Mouse (Mus musculus) inflammation-experienced regulatory T-cells, adult 6 months (primary cell): ENCODE results near the gene Pdpr. TPM values are rescaled to one million over a fixed set of nuclear protein-coding genes. Genes with fewer than 3 reads are reported as not detected.
A peak's percentile ranks its signal among the peaks of the same experiment; 100 is the strongest.
"Not testable (repeated sequence)": the region's sequence is repeated elsewhere in the genome, so short reads cannot be mapped to it uniquely, and the experiment has no call there.

ENCODE experiments used
- ATAC-seq: one replicate; pipeline ENCODE4 v1.8.0; 2017
- polyA plus RNA-seq, 3 experiments: library from polyadenylated mRNA; unstranded; fragments of 100-300 nt; shearing (Covaris generic); gene quantifications; one replicate each; pipeline ENCODE4 v1.2.1; 2017

Pdpr gene
- polyA plus RNA-seq, 3 experiments from 2014 or later, result 7.0 to 9.7 (median 8.7) TPM

DNA sequence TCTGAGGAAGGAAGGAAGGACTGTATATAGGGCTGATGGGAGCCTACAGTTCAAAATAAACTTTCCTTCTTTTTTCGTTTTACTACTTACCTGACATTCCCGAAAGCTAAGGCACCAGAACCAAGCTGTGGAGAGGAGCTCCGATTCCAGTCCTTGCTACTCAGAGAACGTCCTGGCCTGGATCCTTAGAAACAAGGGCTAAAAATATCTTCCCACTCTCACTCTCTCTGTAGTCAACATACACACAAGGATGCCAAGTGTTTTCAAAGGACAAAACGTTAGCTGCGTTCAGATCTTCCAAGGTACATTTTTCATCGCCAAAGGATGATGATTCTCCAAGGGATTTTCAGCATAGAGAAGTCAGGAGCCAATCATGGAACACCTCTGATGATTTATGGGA lies 2.7 kb upstream of the Pdpr start:
- ATAC-seq, result no peak

DNA sequence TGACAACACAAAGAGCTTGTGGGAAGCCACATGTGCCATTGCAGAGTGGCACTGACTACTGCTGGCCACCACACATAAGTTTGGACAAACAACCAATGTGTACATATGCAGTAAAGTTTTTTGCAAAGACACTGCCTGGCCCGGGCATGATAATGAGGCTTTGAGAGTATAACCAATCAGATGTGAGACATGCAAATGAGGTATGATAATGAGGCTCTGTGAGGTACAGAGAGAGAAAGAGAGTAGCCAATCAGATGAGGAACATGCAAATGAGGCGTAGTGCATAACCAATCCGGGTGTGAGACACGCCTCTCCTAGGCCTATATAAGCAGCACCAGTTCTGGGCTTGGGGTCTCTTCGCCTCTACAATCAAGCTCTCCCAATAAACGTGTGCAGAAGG lies 2.1 kb upstream of the Pdpr start, which contains the start of gene Clec18a:
TSS of gene Clec18a (minus strand) at position 101 of the 400 bp plus-strand sequence.
- not testable (repeated sequence) for ATAC-seq

DNA sequence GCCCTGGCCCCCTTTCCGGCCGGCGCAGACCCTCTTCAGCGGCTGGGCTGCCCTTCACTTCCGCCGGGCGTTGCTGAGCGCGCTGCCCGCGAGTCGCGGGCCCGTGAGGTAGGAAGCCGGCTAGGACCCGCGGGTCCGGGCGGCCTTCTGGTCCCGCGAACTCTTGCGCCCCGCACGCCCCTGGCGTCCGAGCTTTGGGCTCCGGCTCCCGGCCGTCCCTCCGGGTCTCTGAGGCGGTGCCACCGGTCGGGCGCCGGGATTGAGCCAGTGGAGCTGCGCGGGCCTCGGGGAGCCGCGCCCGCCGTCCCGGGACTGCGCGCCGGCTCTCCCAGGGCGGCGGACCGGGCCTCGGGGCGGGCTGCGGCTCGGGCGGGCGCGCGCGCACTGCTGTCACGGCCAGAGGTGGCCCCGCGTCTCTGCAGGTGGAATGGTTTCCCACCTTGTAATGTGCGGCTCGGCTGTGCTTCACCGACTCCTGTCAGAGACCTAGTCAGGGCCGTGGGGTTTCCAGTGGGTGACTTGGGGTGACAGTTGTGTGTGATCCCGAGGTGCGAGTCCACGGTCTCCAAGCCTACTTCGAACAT lies 381 bp downstream of the Pdpr start:
- ATAC-seq, result peak; percentile 38

DNA sequence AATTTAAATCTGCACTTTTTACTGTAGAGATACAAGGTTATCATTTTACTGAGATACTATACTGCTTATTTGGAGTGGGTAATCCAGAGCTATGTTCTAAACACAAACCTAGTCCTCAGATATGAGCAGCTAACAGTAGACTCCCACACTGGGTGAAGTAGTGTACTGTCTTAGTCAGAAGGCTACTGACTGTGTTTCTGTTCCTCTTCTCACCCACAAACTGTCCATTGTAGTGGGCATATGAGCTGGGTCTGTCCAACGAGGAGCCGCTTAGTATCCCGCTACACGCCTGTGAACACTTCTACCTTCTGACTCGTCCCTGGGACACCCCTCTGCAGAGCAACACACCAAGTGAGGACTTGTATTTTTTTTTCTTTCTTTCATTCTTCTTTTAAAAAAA lies 20.5 kb downstream of the Pdpr start:
- ATAC-seq, result no peak

DNA sequence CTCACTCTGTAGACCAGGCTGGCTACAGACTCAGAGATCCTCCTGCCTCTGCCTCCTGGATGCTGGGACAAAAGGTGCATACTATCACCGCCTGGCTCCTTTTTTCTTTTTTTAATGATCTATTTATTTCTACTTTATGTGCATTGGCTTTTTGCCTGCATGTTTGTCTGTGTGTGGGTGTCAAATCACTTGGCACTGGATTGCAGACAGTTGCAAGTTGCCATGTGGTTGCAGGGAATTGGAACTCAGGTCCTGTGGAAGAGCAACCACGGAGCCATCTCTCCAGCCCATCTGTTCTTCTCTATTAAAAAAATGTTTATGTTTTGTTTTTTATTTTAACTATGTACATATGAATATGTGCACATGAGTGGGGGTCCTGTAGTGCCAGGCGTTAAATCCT lies 25.1 kb downstream of the Pdpr start:
- no peak for ATAC-seq

DNA sequence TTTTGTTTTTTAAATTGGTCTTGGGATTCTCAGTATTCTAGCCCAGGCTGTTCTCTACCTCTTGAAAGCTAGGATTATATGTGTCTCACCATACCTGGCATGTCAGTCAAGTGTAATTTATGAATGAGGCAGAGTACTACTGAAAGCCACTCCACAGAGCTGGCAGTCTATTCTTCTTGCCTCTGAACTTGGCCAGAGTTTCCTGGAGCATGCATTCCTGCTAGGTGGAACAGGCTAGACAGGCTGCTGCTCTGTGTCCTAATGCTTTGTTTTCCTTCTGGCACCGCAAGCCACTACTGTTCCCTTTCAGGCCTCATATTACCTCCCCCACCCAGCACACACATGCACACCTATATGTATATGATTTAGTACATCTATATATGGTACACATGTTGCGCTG lies 36.3 kb downstream of the Pdpr start:
- no peak for ATAC-seq

DNA sequence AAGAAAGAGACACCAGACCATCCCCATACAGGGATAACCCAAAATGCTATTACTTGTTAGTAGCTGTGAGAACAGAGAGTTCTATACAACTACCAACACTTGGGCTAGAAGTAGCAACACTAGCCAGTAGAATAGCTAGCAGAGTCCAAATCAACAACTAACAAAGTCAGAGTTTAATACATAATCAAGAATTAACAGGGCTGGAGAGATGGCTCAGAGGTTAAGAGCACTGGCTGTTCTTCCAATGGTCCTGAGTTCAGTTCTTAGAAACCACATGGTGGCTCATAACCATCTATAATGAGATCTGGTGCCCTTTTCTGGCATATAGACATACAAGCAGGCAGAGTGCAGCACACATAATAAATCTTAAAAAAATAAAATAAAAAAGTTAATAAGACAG lies 48.1 kb downstream of the Pdpr start:
- ATAC-seq, result no peak

DNA sequence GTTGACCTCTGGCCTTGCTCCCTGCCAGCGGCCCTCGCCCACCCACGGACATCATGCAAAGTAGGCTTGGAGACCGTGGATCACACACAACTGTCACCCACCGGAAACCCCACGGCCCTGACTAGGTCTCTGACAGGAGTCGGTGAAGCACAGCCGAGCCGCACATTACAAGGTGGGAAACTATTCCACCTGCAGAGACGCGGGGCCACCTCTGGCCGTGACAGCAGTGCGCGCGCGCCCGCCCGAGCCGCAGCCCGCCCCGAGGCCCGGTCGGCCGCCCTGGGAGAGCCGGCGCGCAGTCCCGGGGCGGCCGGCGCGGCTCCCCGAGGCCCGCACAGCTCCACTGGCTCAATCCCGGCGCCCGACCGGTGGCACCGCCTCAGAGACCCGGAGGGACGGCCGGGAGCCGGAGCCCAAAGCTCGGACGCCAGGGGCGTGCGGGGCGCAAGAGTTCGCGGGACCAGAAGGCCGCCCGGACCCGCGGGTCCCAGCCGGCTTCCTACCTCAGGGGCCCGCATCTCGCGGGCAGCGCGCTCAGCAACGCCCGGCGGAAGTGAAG lies 50.5 kb downstream of the Pdpr start:
- ATAC-seq, result peak; percentile 44

DNA sequence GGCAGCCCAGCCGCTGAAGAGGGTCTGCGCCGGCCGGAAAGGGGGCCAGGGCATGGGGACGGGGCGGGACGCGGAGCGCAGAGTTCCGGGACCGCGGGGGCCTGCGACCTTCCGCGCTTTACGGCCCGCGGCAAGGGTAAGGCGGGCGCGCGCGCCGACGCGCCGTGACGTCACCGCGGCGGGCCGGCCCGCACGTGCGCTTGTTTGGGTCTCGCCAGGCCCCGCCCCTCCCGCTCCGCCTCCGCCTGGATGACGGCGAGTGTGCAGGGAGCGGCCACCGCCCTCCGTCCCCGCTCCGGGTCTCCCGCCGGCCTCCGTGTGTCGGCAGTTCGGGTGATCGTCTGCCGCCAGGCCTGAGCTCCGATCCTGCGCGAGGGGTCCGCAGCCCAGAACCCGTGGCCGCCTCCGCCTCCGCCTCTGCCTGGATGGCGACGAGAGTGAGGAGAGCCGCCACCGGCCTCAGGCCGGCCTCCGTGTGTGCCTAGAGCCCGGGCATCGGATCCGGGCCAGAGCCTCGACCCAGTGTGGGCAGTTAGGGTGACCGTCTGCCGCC lies 51.1 kb downstream of the Pdpr start:
- peak; percentile 88 for ATAC-seq

DNA sequence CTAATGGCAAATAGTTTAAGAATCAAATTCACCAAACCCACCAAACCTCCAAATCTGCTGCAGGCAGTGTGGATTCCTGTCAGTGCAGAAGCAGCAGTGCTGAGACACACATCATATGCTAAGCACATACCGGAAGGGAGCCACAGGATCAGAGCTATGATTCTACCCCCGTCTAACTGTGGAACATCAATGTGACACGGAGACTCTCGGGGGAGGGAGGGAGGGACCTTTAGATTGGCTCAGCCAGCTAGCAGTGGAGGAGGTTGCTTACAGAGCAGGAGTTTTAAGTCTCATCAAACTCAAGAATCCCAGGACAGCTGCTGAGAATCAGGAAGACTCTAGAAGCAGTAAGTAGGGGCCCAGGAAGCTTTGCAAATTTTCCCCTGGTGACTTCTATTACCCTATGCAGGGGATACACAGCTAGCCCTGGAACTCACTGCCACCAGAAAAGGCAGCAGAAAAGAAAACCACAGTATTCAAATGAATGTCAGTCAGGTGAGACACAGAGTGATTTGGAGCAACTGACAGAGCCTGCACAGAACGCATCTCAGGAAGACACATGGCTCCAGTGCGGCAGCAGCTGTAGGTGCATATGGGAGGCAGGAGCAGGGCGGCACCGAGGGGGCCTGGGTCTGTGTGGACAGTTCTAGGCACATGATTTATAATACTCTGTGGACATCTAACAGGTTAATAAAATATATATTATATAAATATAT lies 61.4 kb downstream of the Pdpr start:
- no peak for ATAC-seq

DNA sequence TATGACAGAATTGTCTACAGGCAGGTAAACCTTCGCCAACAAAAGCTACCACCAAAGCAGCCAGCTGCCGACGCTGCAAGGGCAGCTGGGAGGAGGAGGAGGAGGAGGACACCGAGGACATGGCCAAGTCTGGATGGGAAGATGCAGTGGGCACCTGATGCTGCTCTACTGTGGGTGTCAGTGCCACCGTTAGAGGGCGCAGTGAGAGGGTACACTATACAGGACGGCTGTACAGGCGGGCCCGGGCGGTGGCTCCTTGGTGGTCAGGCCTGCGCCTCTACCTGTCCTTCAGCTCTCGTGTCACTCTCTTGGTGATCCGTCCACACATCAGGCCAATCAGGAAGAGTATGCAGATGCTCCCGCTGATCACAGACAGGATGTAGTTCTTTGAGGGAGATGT lies 63.2 kb downstream of the Pdpr start:
- no peak for ATAC-seq

DNA sequence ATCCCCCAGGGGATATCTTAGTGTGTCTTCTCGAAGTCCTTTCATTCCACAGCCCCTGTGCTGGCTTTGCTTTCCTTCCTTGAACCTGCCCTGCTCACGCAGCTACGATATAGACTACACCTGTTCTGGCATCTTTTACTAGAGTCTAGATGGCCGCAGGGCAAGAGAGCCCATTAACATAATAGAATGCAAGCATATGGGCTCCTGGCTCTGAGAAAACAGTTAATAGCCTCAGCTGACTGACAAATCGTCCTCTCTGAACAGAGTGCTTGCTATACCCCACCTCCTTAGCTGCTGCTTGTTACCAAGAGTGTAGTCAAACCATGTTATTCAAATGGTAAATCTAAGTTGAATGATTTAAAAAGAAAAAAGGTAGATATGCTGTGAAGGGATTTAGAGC lies 77.2 kb downstream of the Pdpr start:
- ATAC-seq, result no peak

DNA sequence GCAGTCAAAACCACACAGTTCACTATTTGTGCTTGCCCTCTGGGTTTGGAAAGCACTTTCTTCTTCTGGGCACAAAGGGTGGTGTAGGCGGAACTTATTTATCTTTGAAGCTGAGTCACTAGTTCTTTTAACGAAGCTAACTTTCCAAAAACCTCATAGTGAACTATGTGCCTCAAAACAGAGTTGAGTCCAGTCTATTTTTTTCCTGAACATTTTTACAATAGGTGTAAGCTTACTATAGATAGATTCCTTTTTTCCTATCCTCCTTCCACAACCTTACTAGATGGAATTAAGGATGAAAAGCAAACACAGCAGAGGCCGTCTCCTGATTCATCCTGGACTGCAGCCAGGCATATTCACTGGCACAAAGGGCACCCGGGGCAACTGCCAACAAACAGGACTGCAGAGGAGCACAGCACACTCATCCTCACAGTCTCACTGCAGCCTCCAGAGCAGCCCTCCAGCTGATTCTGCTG lies 91.1 kb downstream of the Pdpr start:
- ATAC-seq, result no peak

Other genes starting within 250 kb of the Pdpr start
- gene Cog4, start 248.0 kb upstream of the Pdpr start, polyA plus RNA-seq, result 10 to 100 TPM; 52.3 to 72.4 (median 53.1) TPM
- gene Sf3b3, start 247.8 kb upstream of the Pdpr start, polyA plus RNA-seq, result 100 to 1,000 TPM in 1 of 3 experiments, 10 to 100 TPM in 2; 80.5 to 101 (median 90.8) TPM
- 1 to 10 TPM; 1.4 to 2.4 (median 2.2) TPM for gene Fuk, start 192.1 kb upstream of the Pdpr start, polyA plus RNA-seq
- gene St3gal2, start 174.7 kb upstream of the Pdpr start, polyA plus RNA-seq, result 10 to 100 TPM in 1 of 3 experiments, 1 to 10 TPM in 2; 8.7 to 10.2 (median 8.9) TPM
- gene Ddx19a, start 96.8 kb upstream of the Pdpr start, polyA plus RNA-seq, result 10 to 100 TPM; 16.3 to 18.2 (median 17.2) TPM
- 1 to 10 TPM; 6.1 to 7.4 (median 7.4) TPM for gene Ddx19b, start 62.9 kb upstream of the Pdpr start, polyA plus RNA-seq
- 10 to 100 TPM; 21.3 to 26.7 (median 25.5) TPM for gene Aars, start 61.5 kb upstream of the Pdpr start, polyA plus RNA-seq
- not detected for gene Exosc6, start 38.3 kb upstream of the Pdpr start, polyA plus RNA-seq
- not detected for gene Clec18a, start 2.2 kb upstream of the Pdpr start, polyA plus RNA-seq
- gene Glg1, start 164.6 kb downstream of the Pdpr start, polyA plus RNA-seq, result 10 to 100 TPM; 25.2 to 37.5 (median 28.5) TPM
- gene Rfwd3, start 205.6 kb downstream of the Pdpr start, polyA plus RNA-seq, result 10 to 100 TPM; 26.0 to 37.9 (median 27.3) TPM
- gene Mlkl, start 243.5 kb downstream of the Pdpr start, polyA plus RNA-seq, result 10 to 100 TPM in 1 of 3 experiments, 1 to 10 TPM in 2; 3.7 to 18.8 (median 6.3) TPM